Mouse (Mus musculus) heart, postnatal 0 days (tissue): ENCODE results near the gene Armc6. TPM values are rescaled to one million over a fixed set of nuclear protein-coding genes. Genes with fewer than 3 reads are reported as not detected.

Experiments
- ATAC-seq: fragments of 200-750 bp; cut with Nextera tagmentation; 2 replicates; pipeline ENCODE4 v1.8.0; 2017; ENCODE audit warnings: low read depth, moderate number of reproducible peaks, moderate library complexity; ENCODE audit not compliant: insufficient read depth
- DNase-seq: peaks from one replicate; pipeline ENCODE4 v3.0.0-alpha.2; 2016; ENCODE audit warnings: low spot score
- H3K27ac ChIP-seq: fragments of 300-500 bp; sonication (generic); 2 replicates; pipeline ENCODE4 v1.5.1; 2014; ENCODE audit warnings: low read depth, mild to moderate bottlenecking
- H3K27me3 ChIP-seq: fragments of 300-500 bp; sonication (generic); 2 replicates; pipeline ENCODE4 v1.6.1; 2014; ENCODE audit warnings: low read length, mixed read lengths; ENCODE audit not compliant: control insufficient read depth, insufficient read depth
- H3K36me3 ChIP-seq: fragments of 300-500 bp; sonication (generic); replicated peaks from 2 replicates; pipeline ENCODE4 v1.6.1; 2014; ENCODE audit warnings: low read length, mixed read lengths; ENCODE audit not compliant: control insufficient read depth, insufficient read depth
- H3K4me1 ChIP-seq: fragments of 300-500 bp; sonication (generic); 2 replicates; pipeline ENCODE4 v1.6.1; 2014; ENCODE audit warnings: antibody characterized with exemption; ENCODE audit not compliant: control insufficient read depth, insufficient read depth
- H3K4me2 ChIP-seq: fragments of 300-500 bp; sonication (generic); 2 replicates; pipeline ENCODE4 v1.6.1; 2014; ENCODE audit warnings: low read depth, mild to moderate bottlenecking, low read length, moderate library complexity
- H3K4me3 ChIP-seq: fragments of 300-500 bp; sonication (generic); 2 replicates; pipeline ENCODE4 v1.5.1; 2014; ENCODE audit warnings: low read depth, low read length
- H3K9ac ChIP-seq: fragments of 300-500 bp; sonication (generic); replicated peaks from 2 replicates; pipeline ENCODE4 v1.6.1; 2014; ENCODE audit warnings: low read depth, low read length, mixed read lengths
- H3K9me3 ChIP-seq: fragments of 300-500 bp; sonication (generic); replicated peaks from 2 replicates; pipeline ENCODE4 v1.6.1; 2016; ENCODE audit warnings: low read length; ENCODE audit not compliant: control insufficient read depth
- CTCF ChIP-seq: IDR thresholded peaks from 2 replicates; pipeline ENCODE4 v1.5.1; 2016; ENCODE audit warnings: antibody characterized with exemption, control low read depth, low read depth
- EP300 ChIP-seq: IDR thresholded peaks from 2 replicates; pipeline ENCODE4 v1.6.1; 2016; ENCODE audit warnings: antibody characterized with exemption, low read depth
- WGBS: fragments of 180-500 bp; shearing (Covaris S2); extraction: QIAGEN DNeasy Blood & Tissue Kit; methylation state at CpG from one replicate; pipeline ENCODE4 v1.1.7; 2014; 5-methylcytosine and 5-hydroxymethylcytosine counted together
- polyA plus RNA-seq: library from polyadenylated mRNA; unstranded; fragments of >200 nt; fragmentation: Nextera tagmentation; extraction: Ambion mirVana; gene quantifications from 2 replicates; pipeline ENCODE4 v1.2.1, GENCODE M21; 2015
- total RNA-seq: library from RNA; depleted of rRNA; stranded (reverse); fragments of >200 nt; gene quantifications from 2 replicates; pipeline ENCODE4 v1.2.3, GENCODE M21; 2014; ENCODE audit warnings: low replicate concordance

Armc6 gene
- total and polyA plus RNA-seq, 2 experiments from 2014 or later: 11.9 to 20.1 TPM

DNA sequence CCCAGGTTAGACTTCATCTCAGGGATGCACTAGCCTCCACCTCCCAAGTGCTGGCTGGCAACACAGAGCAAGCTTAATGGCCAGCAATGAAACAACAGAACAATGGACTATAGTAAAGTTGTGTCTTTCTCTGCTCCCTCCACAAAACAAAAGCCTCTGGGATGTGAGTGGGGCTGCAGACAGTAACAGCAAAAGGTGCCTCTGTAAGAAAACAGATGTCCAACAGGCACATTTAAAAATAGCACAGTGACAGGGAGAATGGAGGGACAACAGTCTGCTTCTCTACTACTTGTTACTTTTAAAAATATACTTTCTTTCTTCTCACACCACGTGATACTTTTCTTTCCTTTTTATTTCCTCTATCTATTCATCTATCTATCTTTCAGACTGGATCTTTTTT, 29.5 kb downstream of the Armc6 start:
- WGBS: 26% methylated on average over 1 of the region's 1 CpGs
- DNase-seq: peak; percentile 84
- Histone ChIP-seq H3K36me3 (no peaks in the 10 kb centered on the region), H3K9me3 (no peaks in the 10 kb centered on the region), H3K27ac (peak overlapping the region; percentile 89), H3K4me2 (no peak overlapping the region), H3K4me3 (no peak overlapping the region), H3K9ac (peak overlapping the region; percentile 37; the same call in 1 of the 2 replicates), H3K27me3 (no peaks in the 10 kb centered on the region), H3K4me1 (peaks cover 20% of the 10 kb centered on the region; the same call in 1 of the 2 replicates)
- peak; percentile 68 for ATAC-seq
- 0 out of 2 replicates have a peak, but pooled peaks have one; percentile 42 for TF ChIP-seq EP300
- TF ChIP-seq CTCF: no peak

DNA sequence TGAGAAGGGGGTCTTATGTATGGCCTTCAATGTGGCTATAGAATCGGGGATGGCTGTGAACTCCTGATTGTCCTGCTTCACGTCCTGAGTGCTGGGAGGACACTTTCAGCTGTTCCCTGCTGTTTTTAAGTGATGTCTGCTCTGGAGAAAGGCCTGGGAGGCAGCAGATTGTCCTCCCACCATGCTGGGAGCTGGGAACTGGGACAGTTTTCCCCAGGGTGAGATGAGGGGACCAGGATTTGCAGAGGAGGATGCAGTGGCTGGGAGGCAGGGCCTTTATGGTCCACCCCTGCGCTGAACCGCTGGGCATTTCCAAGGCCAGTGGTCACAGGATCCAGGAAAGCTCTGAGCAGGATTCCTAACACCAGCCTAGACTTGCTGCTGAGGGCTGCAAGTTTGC, 31.2 kb downstream of the Armc6 start:
- H3K27ac ChIP-seq: 0 out of 2 replicates have a peak overlapping the region, but pooled peaks have one; percentile 9
- DNase-seq (no peak), ATAC-seq (no peak)
- WGBS: 75% methylated on average over 4 of the region's 4 CpGs
- no peaks in the 10 kb centered on the region for H3K27me3 ChIP-seq
- H3K36me3 ChIP-seq: no peaks in the 10 kb centered on the region
- peaks cover 17% of the 10 kb centered on the region; the same call in 1 of the 2 replicates for H3K4me1 ChIP-seq
- TF ChIP-seq EP300: no peak
- no peak for TF ChIP-seq CTCF
- no peaks in the 10 kb centered on the region for H3K9me3 ChIP-seq
- no peak overlapping the region for H3K4me2 ChIP-seq
- H3K4me3 ChIP-seq: no peak overlapping the region
- no peak overlapping the region for H3K9ac ChIP-seq

GRCm38 (mm10) chr8:70201417-70201816, 32.8 kb downstream of the Armc6 start:
- Histone ChIP-seq H3K9me3 (no peaks in the 10 kb centered on the region), H3K4me2 (no peak overlapping the region), H3K27me3 (no peaks in the 10 kb centered on the region), H3K4me3 (no peak overlapping the region), H3K27ac (no peak overlapping the region), H3K36me3 (no peaks in the 10 kb centered on the region), H3K4me1 (peaks cover 17% of the 10 kb centered on the region; the same call in 1 of the 2 replicates), H3K9ac (no peak overlapping the region)
- ATAC-seq (no peak), DNase-seq (no peak)
- TF ChIP-seq CTCF (no peak), EP300 (no peak)
- WGBS: 60% methylated on average over 3 of the region's 3 CpGs

- TF ChIP-seq EP300 (no peak), CTCF (peak; percentile 72)
- Histone ChIP-seq H3K4me1 (peaks cover 17% of the 10 kb centered on the region; the same call in 1 of the 2 replicates), H3K9ac (no peak overlapping the region), H3K4me2 (no peak overlapping the region), H3K27me3 (no peaks in the 10 kb centered on the region), H3K36me3 (no peaks in the 10 kb centered on the region), H3K27ac (0 out of 2 replicates have a peak overlapping the region, but pooled peaks have one; percentile 1), H3K9me3 (no peaks in the 10 kb centered on the region), H3K4me3 (no peak overlapping the region)
- ATAC-seq (peak; percentile 59), DNase-seq (peak; percentile 67)
- 54% methylated on average over 5 of the region's 5 CpGs for WGBS
Measured at GRCm38 (mm10) chr8:70200098-70200681, 34.1 kb downstream of the Armc6 start.

DNA sequence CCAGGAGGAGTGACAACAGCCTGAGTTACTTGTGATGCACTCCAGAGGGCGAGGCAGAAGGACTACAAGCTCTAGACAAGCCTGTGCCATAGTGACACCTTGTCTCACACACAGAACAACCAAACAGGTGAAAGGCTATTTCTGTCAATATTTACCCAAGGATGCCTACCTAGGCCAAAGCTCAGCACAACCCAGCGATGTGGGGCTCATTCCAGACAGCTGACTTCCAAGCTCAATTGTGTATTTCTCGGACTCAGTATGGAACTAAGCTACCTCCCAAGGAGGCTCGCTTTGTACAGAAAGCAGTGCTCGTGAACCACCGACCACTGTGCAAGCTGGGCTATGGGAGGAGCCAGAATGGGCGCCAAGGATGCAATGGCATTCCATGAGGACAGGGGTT, 36.7 kb downstream of the Armc6 start:
- Histone ChIP-seq H3K4me1 (peaks cover 7% of the 10 kb centered on the region; the same call in 1 of the 2 replicates), H3K4me2 (no peak overlapping the region), H3K27ac (no peak overlapping the region), H3K9ac (no peak overlapping the region), H3K4me3 (no peak overlapping the region), H3K27me3 (no peaks in the 10 kb centered on the region), H3K9me3 (no peaks in the 10 kb centered on the region), H3K36me3 (0 out of 2 replicates have a peak, but pooled peaks cover 4% of the 10 kb centered on the region)
- TF ChIP-seq EP300 (no peak), CTCF (no peak)
- 65% methylated on average over 7 of the region's 7 CpGs for WGBS
- no peak for ATAC-seq
- DNase-seq: no peak
